Mouse (Mus musculus) forebrain, embryonic 11.5 days (tissue): ENCODE results near the gene Ppp1r3c. TPM values are rescaled to one million over a fixed set of nuclear protein-coding genes. Genes with fewer than 3 reads are reported as not detected.

Experiments used
- ATAC-seq: fragments of 200-750 bp; cut with Nextera tagmentation; replicated peaks from 2 replicates; pipeline ENCODE4 v1.8.0; 2017; ENCODE audit warnings: moderate TSS enrichment; ENCODE audit not compliant: low FRiP score
- DNase-seq: peaks from one replicate; pipeline ENCODE4 v3.0.0-alpha.2; 2017; ENCODE audit warnings: low spot score
- H3K27ac ChIP-seq: fragments of 300-500 bp; sonication (generic); 2 replicates; pipeline ENCODE4 v1.5.1; 2014; ENCODE audit warnings: low read depth, low read length
- H3K27me3 ChIP-seq: fragments of 300-500 bp; sonication (generic); 2 replicates; pipeline ENCODE4 v1.6.1; 2014; ENCODE audit warnings: mild to moderate bottlenecking, low read length, mixed read lengths; ENCODE audit not compliant: control insufficient read depth, insufficient read depth
- H3K36me3 ChIP-seq: fragments of 300-500 bp; sonication (generic); 2 replicates; pipeline ENCODE4 v1.6.1; 2014; ENCODE audit warnings: mild to moderate bottlenecking, low read length, moderate library complexity, mixed read lengths; ENCODE audit not compliant: control insufficient read depth, insufficient read depth
- H3K4me1 ChIP-seq: fragments of 300-500 bp; sonication (generic); replicated peaks from 2 replicates; pipeline ENCODE4 v1.6.1; 2014; ENCODE audit warnings: low read length, mixed read lengths; ENCODE audit not compliant: control insufficient read depth, insufficient read depth
- H3K4me2 ChIP-seq: fragments of 300-500 bp; sonication (generic); 2 replicates; pipeline ENCODE4 v1.6.1; 2014; ENCODE audit warnings: low read depth, mild to moderate bottlenecking, low read length, moderate library complexity, mixed read lengths; ENCODE audit not compliant: severe bottlenecking
- H3K4me3 ChIP-seq: fragments of 300-500 bp; sonication (generic); 2 replicates; pipeline ENCODE4 v1.5.1; 2014; ENCODE audit warnings: low read depth, low read length
- H3K9ac ChIP-seq: fragments of 300-500 bp; sonication (generic); 2 replicates; pipeline ENCODE4 v1.6.1; 2014; ENCODE audit warnings: low read length
- H3K9me3 ChIP-seq: fragments of 300-500 bp; sonication (generic); 2 replicates; pipeline ENCODE4 v1.6.1; 2016; ENCODE audit warnings: low read length, mixed read lengths; ENCODE audit not compliant: control insufficient read depth
- WGBS: fragments of 180-500 bp; shearing (Covaris S2); extraction: QIAGEN DNeasy Blood & Tissue Kit; methylation state at CpG from one replicate; pipeline ENCODE4 v1.1.7; 2014; 5-methylcytosine and 5-hydroxymethylcytosine counted together
- polyA plus RNA-seq: library from polyadenylated mRNA; unstranded; fragments of >200 nt; fragmentation: Nextera tagmentation; extraction: Ambion mirVana; gene quantifications from 2 replicates; pipeline ENCODE4 v1.2.1, GENCODE M21; 2014

The Ppp1r3c gene
- polyA plus RNA-seq: 2.0 and 2.1 TPM in 2 replicates

- Histone ChIP-seq H3K4me2 (peak within 1 kb of the TSS; percentile 84), H3K27me3 (no peaks in the 10 kb centered on the region), H3K4me1 (no peaks in the 10 kb centered on the region), H3K9me3 (no peaks in the 10 kb centered on the region), H3K9ac (peak within 1 kb of the TSS; percentile 74), H3K4me3 (peak within 1 kb of the TSS; percentile 43), H3K36me3 (no peaks in the 10 kb centered on the region), H3K27ac (0 out of 2 replicates have a peak within 1 kb of the TSS, but pooled peaks have one; percentile 32)
- WGBS: 0% methylated on average over 33 of the region's 33 CpGs
- ATAC-seq (peak; percentile 100), DNase-seq (peak; percentile 95)
These were observed at the start of gene Ppp1r3c for GRCm38 (mm10) chr19:36736537-36736936. Gene Ppp1r3c (minus strand): TSS chr19:36736653.

- Histone ChIP-seq H3K4me2 (no peak overlapping the region), H3K9ac (no peak overlapping the region), H3K4me3 (no peak overlapping the region), H3K27me3 (no peaks in the 10 kb centered on the region), H3K4me1 (no peaks in the 10 kb centered on the region), H3K36me3 (no peaks in the 10 kb centered on the region), H3K9me3 (no peaks in the 10 kb centered on the region), H3K27ac (no peak overlapping the region)
- 0 out of 2 replicates have a peak, but pooled peaks have one; percentile 30 for ATAC-seq
- no peak for DNase-seq
- WGBS: 84% methylated on average over 6 of the region's 6 CpGs
These were observed 46.7 kb upstream of the Ppp1r3c start for GRCm38 (mm10) chr19:36783179-36783578.

- H3K27ac ChIP-seq: no peak overlapping the region
- no peak overlapping the region for H3K4me2 ChIP-seq
- H3K36me3 ChIP-seq: no peaks in the 10 kb centered on the region
- H3K9me3 ChIP-seq: no peaks in the 10 kb centered on the region
- 75% methylated on average over 3 of the region's 3 CpGs for WGBS
- ATAC-seq: no peak
- no peaks in the 10 kb centered on the region for H3K27me3 ChIP-seq
- no peaks in the 10 kb centered on the region for H3K4me1 ChIP-seq
- DNase-seq: no peak
- no peak overlapping the region for H3K9ac ChIP-seq
- no peak overlapping the region for H3K4me3 ChIP-seq
These were observed 46.1 kb upstream of the Ppp1r3c start for GRCm38 (mm10) chr19:36782591-36782990.

GRCm38 (mm10) chr19:36781996-36782395, 45.5 kb upstream of the Ppp1r3c start:
- no peaks in the 10 kb centered on the region for H3K9me3 ChIP-seq
- H3K4me3 ChIP-seq: no peak overlapping the region
- no peak overlapping the region for H3K27ac ChIP-seq
- no peak for DNase-seq
- 83% methylated on average over 3 of the region's 3 CpGs for WGBS
- H3K9ac ChIP-seq: no peak overlapping the region
- no peaks in the 10 kb centered on the region for H3K4me1 ChIP-seq
- H3K27me3 ChIP-seq: no peaks in the 10 kb centered on the region
- no peak overlapping the region for H3K4me2 ChIP-seq
- ATAC-seq: no peak
- no peaks in the 10 kb centered on the region for H3K36me3 ChIP-seq

- ATAC-seq: no peak
- no peaks in the 10 kb centered on the region for H3K4me1 ChIP-seq
- H3K4me2 ChIP-seq: no peak overlapping the region
- DNase-seq: no peak
- H3K4me3 ChIP-seq: no peak overlapping the region
- no peaks in the 10 kb centered on the region for H3K27me3 ChIP-seq
- H3K9me3 ChIP-seq: no peaks in the 10 kb centered on the region
- 90% methylated on average over 1 of the region's 1 CpGs for WGBS
- H3K9ac ChIP-seq: no peak overlapping the region
- H3K27ac ChIP-seq: no peak overlapping the region
- no peaks in the 10 kb centered on the region for H3K36me3 ChIP-seq
These were observed 43.9 kb upstream of the Ppp1r3c start for GRCm38 (mm10) chr19:36780375-36780774.

GRCm38 (mm10) chr19:36779765-36780164, 43.3 kb upstream of the Ppp1r3c start:
- Histone ChIP-seq H3K27me3 (no peaks in the 10 kb centered on the region), H3K4me3 (no peak overlapping the region), H3K4me2 (no peak overlapping the region), H3K4me1 (no peaks in the 10 kb centered on the region), H3K27ac (no peak overlapping the region), H3K36me3 (no peaks in the 10 kb centered on the region), H3K9ac (no peak overlapping the region), H3K9me3 (no peaks in the 10 kb centered on the region)
- ATAC-seq (no peak), DNase-seq (no peak)
- WGBS: 86% methylated on average over 3 of the region's 3 CpGs

- H3K4me2 ChIP-seq: no peak overlapping the region
- H3K27ac ChIP-seq: no peak overlapping the region
- H3K27me3 ChIP-seq: no peaks in the 10 kb centered on the region
- H3K36me3 ChIP-seq: no peaks in the 10 kb centered on the region
- H3K9me3 ChIP-seq: no peaks in the 10 kb centered on the region
- H3K9ac ChIP-seq: no peak overlapping the region
- no peak overlapping the region for H3K4me3 ChIP-seq
- H3K4me1 ChIP-seq: no peaks in the 10 kb centered on the region
- 92% methylated on average over 8 of the region's 8 CpGs for WGBS
- no peak for ATAC-seq
- DNase-seq: no peak
These were observed 39.1 kb upstream of the Ppp1r3c start for GRCm38 (mm10) chr19:36775531-36775930.

GRCm38 (mm10) chr19:36773716-36774459, 37.4 kb upstream of the Ppp1r3c start:
- Histone ChIP-seq H3K4me2 (no peak overlapping the region), H3K27me3 (no peaks in the 10 kb centered on the region), H3K4me3 (no peak overlapping the region), H3K9ac (no peak overlapping the region), H3K27ac (no peak overlapping the region), H3K36me3 (no peaks in the 10 kb centered on the region), H3K9me3 (no peaks in the 10 kb centered on the region), H3K4me1 (no peaks in the 10 kb centered on the region)
- 90% methylated on average over 8 of the region's 8 CpGs for WGBS
- DNase-seq (no peak), ATAC-seq (no peak)

GRCm38 (mm10) chr19:36768084-36768483, 31.6 kb upstream of the Ppp1r3c start:
- Histone ChIP-seq H3K4me1 (no peaks in the 10 kb centered on the region), H3K4me2 (no peak overlapping the region), H3K36me3 (no peaks in the 10 kb centered on the region), H3K9me3 (no peaks in the 10 kb centered on the region), H3K9ac (no peak overlapping the region), H3K27me3 (no peaks in the 10 kb centered on the region), H3K27ac (no peak overlapping the region), H3K4me3 (no peak overlapping the region)
- ATAC-seq: no peak
- 91% methylated on average over 8 of the region's 8 CpGs for WGBS
- DNase-seq: no peak
